Mouse (Mus musculus) left cerebral cortex, postnatal 14 days (tissue): ENCODE measurements around the gene Ilkap. TPM values are rescaled to one million over a fixed set of nuclear protein-coding genes. Genes with fewer than 3 reads are reported as not detected.
A peak's percentile ranks its signal among the peaks of the same experiment; 100 is the strongest.

Source experiments
- DNase-seq, 2 experiments: peaks; one replicate each; pipeline ENCODE4 v3.0.0; 2021 to 2022; ENCODE audit warnings: low spot score in 2 of 2, mixed read lengths in 1 of 2
- intact Hi-C: fragments of 180-260 bp; cut with DNase I; formaldehyde crosslinking; loops from one replicate; pipeline ENCODE4 v1.15.1; 2025
- long read RNA-seq, 2 experiments: library from polyadenylated mRNA; stranded (forward); transcript quantifications; one replicate each; pipeline ENCODE4 v2.0.0; 2021
- total RNA-seq, 2 experiments: library from RNA; stranded (reverse); gene quantifications; 2 replicates each; pipeline ENCODE4 v1.2.3; 2021

The Ilkap gene
- total RNA-seq = 10 to 100 TPM; 49.9 to 56.0 TPM
- long read RNA-seq, experiment 1, transcript Ilkap-201 (12 exons, 1,368 nt) = major isoform, 43 of 65 reads
- long read RNA-seq, experiment 1, partial matches to known transcripts = 0 of 65 reads
- long read RNA-seq, experiment 1, other reads (novel, unspliced or antisense) = 19 of 65 reads
- long read RNA-seq, experiment 2, transcript Ilkap-201 (12 exons, 1,368 nt) = major isoform, 30 of 54 reads
- long read RNA-seq, experiment 2, partial matches to known transcripts = 1 of 54 reads
- long read RNA-seq, experiment 2, other reads (novel, unspliced or antisense) = 18 of 54 reads

DNA sequence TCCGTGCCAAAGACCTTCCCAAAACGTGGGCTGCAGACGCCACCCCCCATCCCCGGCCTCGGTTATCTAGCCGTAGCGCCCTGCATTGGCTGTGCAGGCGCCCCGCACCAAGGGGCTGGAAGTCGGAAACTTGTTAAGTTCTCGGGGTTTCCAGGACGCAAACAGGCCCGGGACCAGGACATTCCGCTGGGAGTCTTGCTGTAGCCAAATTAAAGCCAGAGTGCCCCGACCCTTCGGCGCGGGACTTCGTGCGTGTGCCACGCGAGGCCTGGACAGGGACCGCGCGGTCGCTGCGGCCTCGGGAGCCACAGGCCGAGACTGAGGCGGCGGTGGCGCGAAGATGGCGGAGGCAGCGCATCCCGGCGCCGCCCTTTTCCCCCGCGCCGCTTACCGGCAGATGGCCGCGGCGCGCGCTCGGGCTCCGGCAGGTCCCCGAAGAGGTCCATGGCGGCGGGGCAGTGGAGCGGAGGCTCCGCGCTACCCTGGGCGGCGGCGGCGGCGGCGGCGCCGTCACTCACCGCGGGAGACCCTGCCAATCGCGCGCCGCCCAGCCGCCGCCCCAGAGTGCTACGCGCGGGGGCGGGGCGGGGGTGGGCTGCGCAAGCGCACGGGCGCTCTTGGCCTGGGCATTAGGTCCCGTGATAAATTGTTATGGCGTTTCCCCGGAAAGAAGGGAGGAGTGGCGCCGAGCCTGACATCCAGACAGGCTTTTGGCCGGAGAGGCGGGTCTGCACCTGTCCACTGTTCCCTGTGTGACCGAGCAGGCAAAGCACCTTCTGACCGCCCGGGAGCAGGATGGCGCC is at the start of gene Ilkap:
Gene Ilkap, minus strand, starts transcription at position 556 of the 803 bp plus-strand sequence.
- intact Hi-C loops = no loop called here
- peak; percentile 71 to 78 for DNase-seq

DNA sequence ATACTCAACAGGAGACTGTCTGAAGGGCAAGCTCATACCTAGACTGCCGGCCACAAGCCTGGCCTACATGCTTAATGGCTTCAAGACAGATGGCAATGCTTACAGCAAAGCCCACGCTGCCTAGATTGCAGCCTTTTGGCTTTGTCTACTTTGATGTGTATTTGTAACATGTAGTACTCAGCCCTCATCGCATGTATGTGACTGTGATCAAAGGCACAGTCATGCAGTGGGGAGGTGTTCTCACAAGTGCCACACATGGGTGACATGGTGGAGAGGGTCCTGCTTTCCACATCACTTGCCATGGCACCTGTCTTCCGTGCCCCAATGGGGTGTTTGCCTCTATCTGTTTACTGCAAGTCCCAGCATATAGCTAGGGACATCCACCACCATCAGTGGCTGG is 47.9 kb upstream of the Ilkap start:
- no peak for DNase-seq
- intact Hi-C loops = no loop called here

DNA sequence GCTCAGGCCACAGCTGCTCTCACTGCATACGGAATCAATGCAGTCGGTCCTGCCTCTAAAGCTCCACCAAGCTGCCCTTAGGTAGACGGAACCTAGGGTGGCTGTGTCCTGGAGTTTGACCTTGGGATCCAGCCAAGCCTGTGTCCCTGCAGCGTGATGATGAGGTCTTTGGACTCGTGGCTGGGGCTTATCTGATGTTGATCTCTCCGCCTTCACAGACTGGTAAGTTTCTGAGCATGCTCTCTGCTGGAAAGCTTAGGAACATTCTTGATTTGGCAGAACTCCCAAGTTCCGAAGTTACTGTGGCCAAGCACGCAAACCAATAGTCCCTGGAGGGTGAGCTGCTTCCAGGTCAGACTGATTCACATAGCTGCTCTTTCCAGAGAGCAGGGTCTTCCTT is 47.4 kb upstream of the Ilkap start:
- DNase-seq = peak in 1 of 2 experiments; percentile 49
- intact Hi-C loops = no loop called here

DNA sequence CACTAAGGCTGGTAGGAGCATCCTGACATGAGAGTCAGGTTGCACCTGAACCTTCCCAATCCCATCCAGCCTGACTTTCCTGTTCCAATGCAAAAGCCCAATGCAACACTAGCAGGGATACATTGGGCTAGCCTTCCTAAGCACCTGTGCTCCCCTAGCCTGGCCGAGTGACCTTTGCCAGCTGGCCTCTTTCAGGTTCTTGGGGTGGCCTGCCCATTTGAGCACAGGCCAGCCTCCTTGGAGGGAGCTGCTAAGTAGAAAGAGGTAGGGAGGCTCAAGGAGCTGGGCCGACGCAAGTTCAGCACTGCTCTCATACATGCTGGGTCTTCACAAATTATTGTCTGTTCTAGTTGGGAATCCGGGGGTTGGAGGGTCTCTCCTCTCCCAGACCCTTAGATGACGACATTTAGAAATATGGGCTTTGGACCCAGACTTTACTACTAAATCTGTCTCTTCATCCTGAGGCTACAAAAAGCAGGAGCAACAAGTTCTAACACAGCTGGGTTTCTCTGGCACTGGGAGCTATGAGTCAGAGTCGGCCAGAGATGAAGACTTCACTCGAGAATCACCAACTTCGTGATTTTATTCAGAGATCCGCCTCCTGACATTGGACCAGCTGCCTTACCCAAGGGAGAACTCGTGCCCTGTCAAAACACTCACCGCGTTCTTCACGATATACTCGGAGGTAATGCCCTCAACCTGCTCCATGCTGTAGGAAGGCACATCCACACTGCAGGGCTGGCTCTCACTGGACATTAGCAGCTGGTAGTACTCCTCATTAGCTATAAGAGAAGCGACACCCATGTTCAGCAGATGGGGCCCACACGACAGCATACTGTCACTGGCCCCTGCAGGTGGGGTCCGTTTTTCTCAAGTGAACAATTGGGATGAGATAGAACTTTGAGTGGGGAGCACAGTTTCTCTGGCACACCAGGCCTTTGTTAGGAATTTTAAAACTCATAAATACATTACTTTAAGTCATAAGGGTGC is 46.5 kb upstream of the Ilkap start:
- peak; percentile 34 to 57 for DNase-seq
- intact Hi-C loops = no loop called here

DNA sequence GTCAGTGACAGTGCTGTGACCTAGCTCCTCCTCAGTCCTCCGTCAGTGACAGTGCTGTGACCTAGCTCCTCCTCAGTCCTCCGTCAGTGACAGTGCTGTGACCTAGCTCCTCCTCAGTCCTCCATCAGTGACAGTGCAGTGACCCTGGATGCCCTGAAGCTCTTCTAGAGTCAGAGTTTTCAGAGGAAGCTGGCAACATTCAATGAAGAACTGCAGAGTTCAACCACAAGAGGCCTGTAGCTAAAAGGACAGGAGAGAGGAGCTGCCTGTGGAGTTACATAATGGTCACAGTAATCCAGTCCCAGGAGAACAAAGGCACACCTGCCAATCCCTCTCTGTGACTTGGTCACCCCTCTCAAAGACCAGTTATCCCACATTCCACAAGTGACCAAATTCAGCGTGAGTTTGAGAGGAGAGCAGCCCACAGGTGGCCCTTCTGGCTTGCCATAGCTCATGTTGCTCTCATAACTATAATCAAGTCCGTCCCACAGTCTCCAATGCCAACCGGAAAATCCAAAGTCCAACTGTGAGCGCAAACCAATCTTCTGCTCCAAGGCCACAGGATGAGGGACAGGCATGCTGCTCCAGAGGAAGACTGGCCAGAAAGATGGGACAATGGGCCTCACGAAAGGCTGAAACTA is 43.9 kb upstream of the Ilkap start:
- no peak for DNase-seq
- intact Hi-C loops = no loop called here

DNA sequence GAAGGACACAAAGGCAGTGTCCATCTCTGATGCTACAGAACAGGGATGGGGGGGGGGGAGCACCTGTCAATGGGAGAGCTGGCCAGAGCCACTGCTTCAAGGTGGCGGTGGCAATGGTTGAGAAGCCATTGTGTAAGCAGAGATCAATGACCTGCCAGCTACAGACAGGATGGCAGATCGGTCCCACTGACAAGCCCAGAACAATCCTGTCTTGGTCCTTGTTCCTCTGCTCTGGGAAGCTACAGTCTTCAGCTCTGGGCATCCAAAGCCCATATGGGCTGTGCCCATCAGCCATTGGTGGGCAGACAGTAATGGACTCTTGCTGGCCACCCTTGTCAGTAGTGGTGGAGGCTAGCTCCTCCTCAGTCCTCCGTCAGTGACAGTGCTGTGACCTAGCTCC is 43.2 kb upstream of the Ilkap start:
- DNase-seq = no peak
- intact Hi-C loops = no loop called here

DNA sequence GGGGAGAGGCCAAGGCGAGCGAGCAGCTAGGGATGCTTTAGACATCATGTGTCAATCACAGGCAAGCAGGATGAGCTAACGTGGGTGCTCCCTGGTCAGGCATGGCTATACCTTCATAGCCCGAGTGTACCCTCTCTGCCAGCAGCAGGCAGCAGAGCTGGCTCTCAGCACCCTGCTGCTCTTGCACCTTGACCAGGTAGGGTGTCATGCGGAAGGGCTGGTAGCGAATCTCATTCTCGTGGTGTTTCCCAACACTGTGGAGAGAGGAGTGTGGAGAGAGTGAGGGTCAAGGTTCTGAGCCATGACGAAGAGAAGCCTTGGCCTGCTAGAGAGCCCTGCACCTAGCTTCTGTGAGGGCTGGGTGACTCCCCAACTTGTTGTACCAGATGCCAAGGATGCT is 41.2 kb upstream of the Ilkap start:
- no peak for DNase-seq
- intact Hi-C loops = no loop called here

DNA sequence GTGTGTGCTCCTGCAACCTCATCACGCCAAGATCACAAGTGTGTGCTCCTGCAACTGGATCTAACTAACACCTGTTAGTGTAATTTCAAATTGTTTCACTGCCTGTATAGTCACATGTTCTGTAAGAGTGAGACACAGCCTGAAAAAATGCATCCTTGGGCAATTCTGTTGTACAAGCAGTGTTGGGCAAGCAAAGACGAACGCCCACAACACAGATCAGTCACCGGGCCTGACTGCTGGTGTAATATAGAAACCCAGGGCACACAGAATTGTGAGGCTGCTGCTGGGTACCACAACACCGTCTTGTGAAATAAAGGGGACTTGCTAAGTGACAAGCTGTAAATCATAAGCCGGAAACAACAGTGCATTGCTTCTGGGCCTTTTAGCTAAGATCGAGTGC is 39.0 kb upstream of the Ilkap start:
- no peak for DNase-seq
- intact Hi-C loops = no loop called here

DNA sequence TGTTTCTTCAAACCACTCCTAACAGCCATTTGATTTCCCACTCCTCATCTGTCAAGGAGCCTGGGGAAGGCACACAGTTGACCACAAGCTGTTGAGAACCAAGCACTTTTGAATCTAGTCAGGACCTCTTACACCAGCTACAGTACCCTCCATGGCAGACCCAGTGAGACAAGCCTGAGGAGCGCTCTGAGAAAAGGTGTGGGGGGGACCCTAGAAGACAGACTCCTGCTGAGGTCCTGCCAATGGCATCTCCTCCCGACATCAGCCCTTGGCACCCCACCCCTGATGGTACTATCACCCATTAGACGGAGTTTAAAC is 38.4 kb upstream of the Ilkap start:
- no peak for DNase-seq
- intact Hi-C loops = no loop called here

DNA sequence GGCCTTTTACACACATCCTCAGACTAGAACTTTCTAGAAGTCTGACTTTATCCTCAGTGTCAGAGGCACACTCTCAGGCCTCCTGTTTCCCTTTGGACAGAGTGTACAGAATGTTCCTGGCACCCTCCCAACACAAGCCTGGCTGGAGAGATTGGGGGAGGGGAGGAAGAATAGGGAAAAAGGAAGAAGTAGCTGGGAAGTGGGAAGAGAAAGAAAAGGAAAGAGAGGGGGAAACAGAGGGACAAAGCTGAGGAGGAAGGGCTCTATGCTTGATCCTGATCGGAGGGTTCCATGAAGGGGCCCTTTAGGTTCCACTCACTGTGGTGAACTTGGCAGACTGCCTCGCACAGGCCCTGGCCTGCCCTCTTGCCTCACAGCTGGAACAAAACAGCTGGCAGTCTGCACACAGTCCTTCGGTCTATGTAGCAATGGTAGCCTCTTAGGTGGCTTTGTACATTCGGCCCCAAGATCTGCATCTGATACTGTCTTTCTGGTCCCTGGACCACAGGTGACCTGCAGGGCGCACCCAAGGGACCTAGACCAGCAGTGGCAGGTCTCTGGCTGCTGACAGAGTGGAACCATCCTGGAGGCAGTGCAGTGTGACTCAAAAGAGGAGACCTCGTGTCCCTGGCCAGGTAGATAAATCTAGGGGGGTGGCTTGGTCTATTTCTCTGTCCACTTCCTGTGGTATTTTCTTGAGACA is 37.9 kb upstream of the Ilkap start:
- intact Hi-C loops = no loop called here
- peak; percentile 63 to 79 for DNase-seq

DNA sequence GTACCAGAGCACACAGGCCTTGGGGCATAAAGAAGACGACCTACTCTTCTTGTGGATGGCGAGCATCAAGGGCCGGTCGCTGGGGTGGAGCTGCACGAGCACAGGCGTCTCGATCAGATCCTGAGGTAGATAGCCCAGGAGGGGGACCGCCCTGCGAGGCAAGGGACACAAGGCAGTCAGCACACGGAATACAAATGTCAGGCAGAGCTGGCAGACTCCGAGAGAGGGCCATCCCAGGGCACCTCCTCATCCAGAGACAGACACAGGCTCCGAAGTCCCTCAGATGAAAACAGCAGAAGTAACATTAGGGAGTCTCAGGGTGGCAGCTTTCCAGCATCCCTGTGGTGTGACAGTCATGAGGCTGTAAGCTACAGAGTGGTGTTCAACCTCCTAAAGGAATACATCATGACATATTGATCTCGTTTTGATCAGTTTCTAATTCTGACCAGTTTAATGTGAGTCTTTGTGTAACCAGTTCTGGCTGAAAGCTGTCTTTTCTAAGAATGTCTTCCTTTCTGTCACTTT is 37.1 kb upstream of the Ilkap start:
- intact Hi-C loops = no loop called here
- DNase-seq = no peak

DNA sequence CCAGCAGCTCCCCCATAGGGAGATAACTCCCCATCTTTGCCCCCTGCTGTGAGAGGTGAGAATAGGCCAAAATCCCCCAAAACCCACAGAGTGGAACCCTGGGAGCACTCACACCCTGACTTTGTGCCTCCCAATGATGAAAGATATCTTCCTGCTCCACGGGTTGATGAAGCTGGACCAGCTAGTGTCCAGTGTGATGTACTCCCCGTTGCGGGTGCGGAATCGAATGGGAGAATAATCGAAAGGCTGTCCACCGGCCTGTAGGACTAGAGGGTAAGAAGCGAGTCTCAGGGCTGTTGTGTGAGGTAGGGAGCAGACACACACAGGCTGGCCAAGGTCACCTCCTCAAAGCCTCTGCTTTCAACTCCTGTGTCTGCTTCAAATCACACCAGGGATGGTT is 36.3 kb upstream of the Ilkap start:
- DNase-seq = no peak
- intact Hi-C loops = no loop called here

DNA sequence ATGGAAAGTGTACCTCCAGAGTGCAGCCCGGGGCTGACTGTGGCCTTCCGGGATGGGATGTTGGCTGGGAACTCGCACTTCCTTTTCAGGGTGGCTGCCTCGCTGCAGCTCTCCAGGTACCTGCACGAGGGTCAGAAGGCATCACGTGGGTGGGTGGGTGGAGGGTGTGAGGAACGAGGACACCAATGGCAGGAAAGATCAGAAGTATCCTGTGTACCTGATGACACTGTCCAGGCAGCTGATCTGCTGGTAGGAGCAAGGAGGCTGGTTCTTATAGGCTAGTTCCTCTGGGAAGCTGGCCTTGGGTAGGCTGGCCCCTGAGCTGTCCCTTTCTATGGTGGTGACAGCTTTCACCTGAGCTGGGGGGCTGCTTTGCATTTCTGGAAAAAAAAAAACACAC is 32.1 kb upstream of the Ilkap start:
- no peak for DNase-seq
- intact Hi-C loops = no loop called here

DNA sequence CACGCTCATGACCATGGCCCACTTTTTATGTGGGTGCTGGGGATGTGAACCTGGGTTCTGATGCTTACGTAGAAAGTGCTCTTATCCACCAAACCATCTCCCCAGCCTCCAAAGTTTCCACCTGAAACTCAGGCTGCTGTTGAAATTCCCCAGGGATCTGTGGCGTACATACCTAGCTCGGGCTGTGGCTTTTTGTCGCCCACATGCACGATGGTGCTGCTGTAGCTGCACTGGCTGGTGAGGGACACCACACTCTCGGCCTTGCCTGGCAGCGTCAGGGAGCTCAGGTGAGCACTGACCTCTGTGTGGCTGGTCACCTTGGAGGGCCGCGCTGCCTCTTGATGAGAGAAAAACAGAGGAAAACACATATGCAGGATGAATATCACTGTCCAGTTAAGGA is 30.6 kb upstream of the Ilkap start:
- intact Hi-C loops = no loop called here
- no peak for DNase-seq

DNA sequence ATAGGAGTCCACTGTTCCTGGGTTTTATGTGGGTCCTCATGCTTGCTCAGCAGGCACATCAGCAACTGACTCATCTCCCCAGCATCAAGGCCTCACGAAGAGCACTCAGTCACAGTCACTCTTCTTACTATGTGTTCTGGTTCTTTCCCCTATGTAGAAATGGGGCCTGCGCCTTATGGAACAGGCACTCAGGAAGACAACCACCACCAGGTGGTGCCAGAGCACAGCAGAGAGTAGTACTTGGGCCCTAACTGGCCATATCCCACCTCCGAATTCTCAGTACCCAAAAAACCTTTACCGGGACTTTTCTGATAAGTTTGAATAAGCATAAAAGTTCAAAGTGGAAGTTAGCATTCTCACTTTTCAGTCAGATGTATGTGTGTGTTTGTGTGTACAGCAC is 30.0 kb upstream of the Ilkap start:
- DNase-seq = peak; percentile 80 to 89
- intact Hi-C loops = loop anchor here (1.0 kb wide), 1 partner anchor 55 kb away; no protein-coding TSS in a partner anchor

DNA sequence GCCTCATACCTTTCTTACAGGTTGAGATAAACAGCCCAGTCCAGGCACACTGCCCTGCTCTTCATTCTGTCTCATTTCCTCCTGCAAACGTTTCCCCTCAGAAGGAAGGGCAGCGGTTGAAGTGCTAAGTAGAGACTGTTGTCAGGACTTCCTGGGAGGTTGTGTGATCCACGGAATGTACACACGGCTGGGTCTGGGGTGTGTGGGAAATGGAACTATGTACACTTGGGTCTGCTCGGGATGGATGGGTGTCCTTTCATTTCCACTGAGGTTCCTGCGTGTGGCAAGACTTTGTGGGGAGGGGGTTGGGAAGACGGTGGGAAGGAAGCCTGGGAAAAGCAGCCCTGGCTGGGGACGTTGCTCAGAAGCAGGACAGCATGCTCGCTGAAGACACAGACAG is 27.8 kb upstream of the Ilkap start:
- DNase-seq = no peak
- intact Hi-C loops = no loop called here

DNA sequence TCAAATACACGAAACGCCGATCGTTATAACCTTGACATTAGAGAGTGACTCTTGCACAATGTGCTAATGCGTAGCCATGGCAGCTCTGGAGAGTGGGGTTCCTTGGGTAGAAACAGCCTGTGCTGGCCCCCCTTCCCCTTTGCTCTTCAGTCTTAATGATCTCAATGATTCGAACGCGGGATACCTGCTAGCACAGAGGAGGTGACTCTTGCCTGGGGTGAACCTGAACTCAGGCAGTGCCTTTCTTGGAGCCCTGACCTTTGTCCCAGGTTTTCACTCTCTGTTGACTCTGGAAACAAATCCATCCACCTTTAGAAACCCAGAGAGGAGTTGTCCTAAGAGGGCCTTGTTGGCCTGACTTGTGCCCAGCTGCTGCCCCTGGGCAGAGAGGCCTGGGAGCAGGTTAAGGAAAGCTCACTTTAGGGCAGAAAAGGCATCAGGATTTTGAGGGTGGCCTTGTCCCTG is 22.0 kb upstream of the Ilkap start:
- no peak for DNase-seq
- intact Hi-C loops = no loop called here

DNA sequence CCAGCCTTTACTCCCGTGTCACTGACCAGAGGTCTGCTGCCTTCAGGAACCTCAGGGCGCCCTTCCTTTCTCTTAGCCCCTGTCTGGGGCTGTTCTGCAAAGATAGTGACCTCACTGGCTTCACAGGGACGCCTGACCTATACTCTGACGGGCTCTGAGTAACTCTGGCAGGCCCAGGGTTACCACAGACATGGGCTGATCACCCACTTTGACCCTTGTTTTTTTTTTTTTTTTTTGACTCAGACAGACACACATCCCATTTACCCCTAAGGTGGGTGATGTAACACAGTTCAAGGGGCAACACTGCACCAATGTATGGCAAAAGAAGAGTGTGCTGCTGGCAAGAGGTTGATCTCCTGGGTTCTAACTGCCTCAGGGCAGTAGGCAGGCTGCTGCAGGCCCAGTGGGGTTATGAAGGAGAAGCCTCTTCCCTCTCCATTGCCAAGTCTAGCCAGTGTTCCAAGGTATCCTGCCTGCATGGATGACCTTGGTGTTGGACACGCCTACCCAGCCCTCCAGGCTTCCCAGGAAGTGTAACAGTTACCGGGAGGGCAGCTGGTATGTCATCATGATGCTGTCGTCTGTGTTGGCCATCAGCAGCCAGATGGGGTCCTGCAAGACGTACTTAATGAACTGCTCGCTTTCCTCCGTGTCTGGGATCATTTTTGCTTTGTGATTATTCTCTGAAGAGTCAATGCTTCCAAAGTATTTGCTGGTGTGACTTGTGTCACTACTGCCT is 21.4 kb upstream of the Ilkap start:
- DNase-seq = no peak
- intact Hi-C loops = no loop called here
